Mouse (Mus musculus) spleen, adult 2 months (tissue): ENCODE measurements around the gene 4933425L06Rik.

Experiments
- CTCF ChIP-seq: fragments of 200-500 bp; IDR thresholded peaks from 2 replicates; pipeline ENCODE4 v1.5.1; 2011; ENCODE audit warnings: mild to moderate bottlenecking, inconsistent platforms; ENCODE audit not compliant: insufficient read depth, insufficient read length, insufficient replicate concordance; ENCODE audit errors: extremely low read depth
- POLR2A ChIP-seq: fragments of 200-500 bp; IDR thresholded peaks from 2 replicates; pipeline ENCODE4 v1.6.1; 2011; ENCODE audit warnings: low read depth, low read length, inconsistent platforms

DNA sequence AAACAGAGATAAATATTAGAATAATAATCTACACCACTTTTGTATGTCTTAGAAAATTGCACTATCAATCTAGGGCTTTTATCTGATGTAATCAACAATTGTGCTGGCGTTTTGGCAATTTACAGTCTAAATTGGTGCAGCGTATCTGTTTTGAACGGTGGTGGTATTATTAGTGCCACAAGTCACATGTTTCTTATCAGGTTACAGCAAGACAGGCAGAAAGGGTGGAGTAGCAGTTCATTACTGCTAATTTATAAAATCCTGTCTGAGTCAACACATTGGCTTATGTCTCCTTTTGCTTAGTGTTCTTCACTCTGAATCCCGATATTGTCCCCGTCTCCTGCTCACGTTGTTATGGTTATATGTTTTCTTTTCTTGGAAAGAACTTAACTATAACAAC is 48.2 kb downstream of the 4933425L06Rik start:
- TF ChIP-seq POLR2A: no peak
- TF ChIP-seq CTCF: no peak
